Mouse (Mus musculus): ENCODE results near the gene Gtsf2. TPM values are rescaled to one million over a fixed set of nuclear protein-coding genes. Genes with fewer than 3 reads are reported as not detected.
A peak's percentile ranks its signal among the peaks of the same experiment; 100 is the strongest.
"Not testable (repeated sequence)": the region's sequence is repeated elsewhere in the genome, so short reads cannot be mapped to it uniquely, and the experiment has no call there.

The Gtsf2 gene
- polyA plus RNA-seq, 1 experiment from 2014 or later = not detected

DNA sequence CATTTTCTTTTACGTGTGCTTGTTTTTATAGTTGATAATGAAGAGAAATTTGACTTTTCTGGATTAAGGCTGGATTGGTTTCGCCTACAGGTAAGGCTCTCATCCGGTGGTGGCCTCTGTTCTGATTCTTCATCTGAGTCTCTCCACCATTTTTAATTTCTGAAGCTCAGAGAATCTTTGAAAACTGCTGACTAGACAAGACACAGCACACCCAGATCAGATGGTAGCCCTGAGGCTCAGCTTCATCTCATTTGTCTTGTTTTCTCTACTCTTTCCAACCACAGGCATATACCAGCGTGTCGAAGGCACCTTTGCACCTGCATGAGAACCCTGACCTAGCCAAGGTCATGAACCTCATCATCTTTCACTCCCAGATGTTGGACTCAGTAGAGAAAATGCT lies 25.5 kb upstream of the Gtsf2 start:
- ATAC-seq (ENCODE audit: low FRiP score, low TSS enrichment) = no peak
- no peaks in the 10 kb centered on the region for H3K4me1 ChIP-seq (ENCODE audit: control insufficient read depth, insufficient read depth, low read length)
- 97% methylated on average over 5 of the region's 5 CpGs for WGBS
- H3K27me3 ChIP-seq (ENCODE audit: control insufficient read depth, insufficient read depth, low read length) = no peaks in the 10 kb centered on the region
- H3K36me3 ChIP-seq (ENCODE audit: control insufficient read depth, insufficient read depth, low read length) = no peaks in the 10 kb centered on the region
- no peak overlapping the region for H3K4me3 ChIP-seq (replicated peaks; ENCODE audit: low read depth, low read length)
- H3K27ac ChIP-seq (replicated peaks; ENCODE audit: low read depth, low read length) = no peak overlapping the region
- no peak for DNase-seq
- no peak overlapping the region for H3K4me2 ChIP-seq (ENCODE audit: low read length)
- no peak overlapping the region for H3K9ac ChIP-seq (replicated peaks; ENCODE audit: low read length)
- H3K9me3 ChIP-seq (ENCODE audit: control insufficient read depth, low read length) = no peaks in the 10 kb centered on the region

- H3K27me3 ChIP-seq (ENCODE audit: control insufficient read depth, insufficient read depth, low read length) = no peaks in the 10 kb centered on the region
- H3K27ac ChIP-seq (replicated peaks; ENCODE audit: low read depth, low read length) = no peak overlapping the region
- no peak for ATAC-seq (ENCODE audit: low FRiP score, low TSS enrichment)
- no peak overlapping the region for H3K4me3 ChIP-seq (replicated peaks; ENCODE audit: low read depth, low read length)
- no peaks in the 10 kb centered on the region for H3K9me3 ChIP-seq (ENCODE audit: control insufficient read depth, low read length)
- WGBS = 91% methylated on average over 7 of the region's 7 CpGs
- H3K9ac ChIP-seq (replicated peaks; ENCODE audit: low read length) = no peak overlapping the region
- H3K4me1 ChIP-seq (ENCODE audit: control insufficient read depth, insufficient read depth, low read length) = no peaks in the 10 kb centered on the region
- DNase-seq = no peak
- H3K36me3 ChIP-seq (ENCODE audit: control insufficient read depth, insufficient read depth, low read length) = no peaks in the 10 kb centered on the region
- no peak overlapping the region for H3K4me2 ChIP-seq (ENCODE audit: low read length)
These were observed 24.9 kb upstream of the Gtsf2 start for GRCm38 (mm10) chr15:103473182-103473581.

- no peak overlapping the region for H3K4me3 ChIP-seq (replicated peaks; ENCODE audit: low read depth, low read length)
- H3K9ac ChIP-seq (replicated peaks; ENCODE audit: low read length) = no peak overlapping the region
- 79% methylated on average over 3 of the region's 3 CpGs for WGBS
- H3K27ac ChIP-seq (replicated peaks; ENCODE audit: low read depth, low read length) = no peak overlapping the region
- H3K4me1 ChIP-seq (ENCODE audit: control insufficient read depth, insufficient read depth, low read length) = no peaks in the 10 kb centered on the region
- no peak for DNase-seq
- no peaks in the 10 kb centered on the region for H3K36me3 ChIP-seq (ENCODE audit: control insufficient read depth, insufficient read depth, low read length)
- no peak for ATAC-seq (ENCODE audit: low FRiP score, low TSS enrichment)
- no peaks in the 10 kb centered on the region for H3K27me3 ChIP-seq (ENCODE audit: control insufficient read depth, insufficient read depth, low read length)
- H3K9me3 ChIP-seq (ENCODE audit: control insufficient read depth, low read length) = no peaks in the 10 kb centered on the region
- no peak overlapping the region for H3K4me2 ChIP-seq (ENCODE audit: low read length)
These were observed 24.0 kb upstream of the Gtsf2 start for GRCm38 (mm10) chr15:103472265-103472664.

- Histone ChIP-seq H3K27ac (replicated peaks; ENCODE audit: low read depth, low read length) (no peak overlapping the region), H3K9me3 (ENCODE audit: control insufficient read depth, low read length) (no peaks in the 10 kb centered on the region), H3K4me2 (ENCODE audit: low read length) (no peak overlapping the region), H3K36me3 (ENCODE audit: control insufficient read depth, insufficient read depth, low read length) (no peaks in the 10 kb centered on the region), H3K9ac (replicated peaks; ENCODE audit: low read length) (no peak overlapping the region), H3K27me3 (ENCODE audit: control insufficient read depth, insufficient read depth, low read length) (no peaks in the 10 kb centered on the region), H3K4me3 (replicated peaks; ENCODE audit: low read depth, low read length) (no peak overlapping the region), H3K4me1 (ENCODE audit: control insufficient read depth, insufficient read depth, low read length) (no peaks in the 10 kb centered on the region)
- ATAC-seq (ENCODE audit: low FRiP score, low TSS enrichment) (no peak), DNase-seq (no peak)
- WGBS = 87% methylated on average over 7 of the region's 7 CpGs
These were observed 23.4 kb upstream of the Gtsf2 start for GRCm38 (mm10) chr15:103471488-103472194.

DNA sequence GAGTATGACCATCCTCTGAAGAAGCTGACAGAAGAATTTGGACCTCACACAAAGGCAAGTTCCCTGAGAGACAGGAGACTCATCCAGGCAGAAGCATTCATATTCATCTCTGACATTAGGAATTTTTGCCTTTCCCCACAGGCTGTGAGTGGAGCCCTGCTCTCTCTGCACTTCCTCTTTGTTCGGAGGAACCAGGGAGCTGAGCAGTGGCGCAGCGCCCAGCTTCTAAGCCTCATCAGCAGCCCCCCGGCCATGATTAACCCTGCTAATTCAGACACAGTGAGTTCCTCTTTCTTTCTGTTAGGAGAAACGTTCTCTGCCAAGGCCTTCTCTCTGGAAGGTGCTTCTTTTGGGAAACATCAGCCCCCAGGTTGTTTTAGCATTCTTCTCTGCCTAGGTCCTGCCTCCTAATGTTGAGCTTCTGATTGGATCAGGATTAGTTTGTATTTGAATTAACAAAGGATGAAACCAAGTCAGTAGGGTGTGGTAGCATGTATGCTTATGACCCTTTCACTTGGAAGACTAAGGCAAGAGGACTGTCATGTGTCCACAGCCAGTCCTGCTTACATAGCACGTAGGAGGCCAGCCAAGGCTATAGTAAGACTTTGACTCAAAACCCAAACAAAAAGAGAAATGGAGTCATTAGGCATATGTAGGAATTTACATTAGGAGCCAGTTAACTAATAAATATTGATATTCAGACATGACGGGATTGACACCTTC lies 14.4 kb upstream of the Gtsf2 start:
- Histone ChIP-seq H3K9me3 (ENCODE audit: control insufficient read depth, low read length) (no peaks in the 10 kb centered on the region), H3K4me2 (ENCODE audit: low read length) (no peak overlapping the region), H3K36me3 (ENCODE audit: control insufficient read depth, insufficient read depth, low read length) (no peaks in the 10 kb centered on the region), H3K4me1 (ENCODE audit: control insufficient read depth, insufficient read depth, low read length) (no peaks in the 10 kb centered on the region), H3K27ac (replicated peaks; ENCODE audit: low read depth, low read length) (no peak overlapping the region), H3K9ac (replicated peaks; ENCODE audit: low read length) (no peak overlapping the region), H3K4me3 (replicated peaks; ENCODE audit: low read depth, low read length) (no peak overlapping the region), H3K27me3 (ENCODE audit: control insufficient read depth, insufficient read depth, low read length) (no peaks in the 10 kb centered on the region)
- 65% methylated on average over 7 of the region's 7 CpGs for WGBS
- peak; percentile 23 for DNase-seq
- no peak for ATAC-seq (ENCODE audit: low FRiP score, low TSS enrichment)

GRCm38 (mm10) chr15:103454449-103454848 lies 6.2 kb upstream of the Gtsf2 start:
- ATAC-seq (ENCODE audit: low FRiP score, low TSS enrichment) (no peak), DNase-seq (no peak)
- H3K9ac ChIP-seq (replicated peaks; ENCODE audit: low read length) = no peak overlapping the region
- no peak overlapping the region for H3K27ac ChIP-seq (replicated peaks; ENCODE audit: low read depth, low read length)
- H3K4me3 ChIP-seq (replicated peaks; ENCODE audit: low read depth, low read length) = no peak overlapping the region
- H3K9me3 ChIP-seq (ENCODE audit: control insufficient read depth, low read length) = no peaks in the 10 kb centered on the region
- H3K4me1 ChIP-seq (ENCODE audit: control insufficient read depth, insufficient read depth, low read length) = no peaks in the 10 kb centered on the region
- WGBS = 89% methylated on average over 6 of the region's 6 CpGs
- H3K4me2 ChIP-seq (ENCODE audit: low read length) = no peak overlapping the region
- H3K27me3 ChIP-seq (ENCODE audit: control insufficient read depth, insufficient read depth, low read length) = no peaks in the 10 kb centered on the region
- no peaks in the 10 kb centered on the region for H3K36me3 ChIP-seq (ENCODE audit: control insufficient read depth, insufficient read depth, low read length)

- no peaks in the 10 kb centered on the region for H3K4me1 ChIP-seq (ENCODE audit: control insufficient read depth, insufficient read depth, low read length)
- H3K9me3 ChIP-seq (ENCODE audit: control insufficient read depth, low read length) = no peaks in the 10 kb centered on the region
- H3K27me3 ChIP-seq (ENCODE audit: control insufficient read depth, insufficient read depth, low read length) = no peaks in the 10 kb centered on the region
- H3K4me3 ChIP-seq (replicated peaks; ENCODE audit: low read depth, low read length) = no peak within 1 kb of the TSS
- no peak within 1 kb of the TSS for H3K27ac ChIP-seq (replicated peaks; ENCODE audit: low read depth, low read length)
- H3K9ac ChIP-seq (replicated peaks; ENCODE audit: low read length) = no peak within 1 kb of the TSS
- 91% methylated on average over 13 of the region's 13 CpGs for WGBS
- DNase-seq (no peak), ATAC-seq (ENCODE audit: low FRiP score, low TSS enrichment) (no peak)
- no peak within 1 kb of the TSS for H3K4me2 ChIP-seq (ENCODE audit: low read length)
- no peaks in the 10 kb centered on the region for H3K36me3 ChIP-seq (ENCODE audit: control insufficient read depth, insufficient read depth, low read length)
These were observed 5.4 kb upstream of the Gtsf2 start, which contains the start of gene Nckap1l for GRCm38 (mm10) chr15:103453551-103454218. Nckap1l (plus strand) TSS chr15:103453794.

GRCm38 (mm10) chr15:103445966-103446365 lies 2.3 kb downstream of the Gtsf2 start:
- DNase-seq; ATAC-seq (ENCODE audit: low FRiP score, low TSS enrichment); H3K4me3 ChIP-seq (replicated peaks; ENCODE audit: low read depth, low read length); H3K4me1 ChIP-seq (ENCODE audit: control insufficient read depth, insufficient read depth, low read length); H3K4me2 ChIP-seq (ENCODE audit: low read length); H3K9me3 ChIP-seq (ENCODE audit: control insufficient read depth, low read length); H3K27ac ChIP-seq (replicated peaks; ENCODE audit: low read depth, low read length); H3K9ac ChIP-seq (replicated peaks; ENCODE audit: low read length); H3K36me3 ChIP-seq (ENCODE audit: control insufficient read depth, insufficient read depth, low read length); H3K27me3 ChIP-seq (ENCODE audit: control insufficient read depth, insufficient read depth, low read length): not testable (repeated sequence)
- 82% methylated on average over 4 of the region's 4 CpGs for WGBS
